Mouse (Mus musculus) bone marrow macrophage, adult 2 months (primary cell): ENCODE measurements at regions not wholly inside any gene's neighbourhood (a gene's known extent, or its start where the extent isn't known, plus 50 kb on each side); places are given as distances from the start of the nearest gene placed in this dataset.

Experiments
- CTCF ChIP-seq: IDR thresholded peaks from 2 replicates; pipeline ENCODE4 v1.5.1; 2012; ENCODE audit warnings: low read depth, mild to moderate bottlenecking, low read length, moderate library complexity
- POLR2A ChIP-seq: IDR thresholded peaks from 2 replicates; pipeline ENCODE4 v1.6.1; 2012; ENCODE audit warnings: mild to moderate bottlenecking, low read depth, low read length, borderline replicate concordance

DNA sequence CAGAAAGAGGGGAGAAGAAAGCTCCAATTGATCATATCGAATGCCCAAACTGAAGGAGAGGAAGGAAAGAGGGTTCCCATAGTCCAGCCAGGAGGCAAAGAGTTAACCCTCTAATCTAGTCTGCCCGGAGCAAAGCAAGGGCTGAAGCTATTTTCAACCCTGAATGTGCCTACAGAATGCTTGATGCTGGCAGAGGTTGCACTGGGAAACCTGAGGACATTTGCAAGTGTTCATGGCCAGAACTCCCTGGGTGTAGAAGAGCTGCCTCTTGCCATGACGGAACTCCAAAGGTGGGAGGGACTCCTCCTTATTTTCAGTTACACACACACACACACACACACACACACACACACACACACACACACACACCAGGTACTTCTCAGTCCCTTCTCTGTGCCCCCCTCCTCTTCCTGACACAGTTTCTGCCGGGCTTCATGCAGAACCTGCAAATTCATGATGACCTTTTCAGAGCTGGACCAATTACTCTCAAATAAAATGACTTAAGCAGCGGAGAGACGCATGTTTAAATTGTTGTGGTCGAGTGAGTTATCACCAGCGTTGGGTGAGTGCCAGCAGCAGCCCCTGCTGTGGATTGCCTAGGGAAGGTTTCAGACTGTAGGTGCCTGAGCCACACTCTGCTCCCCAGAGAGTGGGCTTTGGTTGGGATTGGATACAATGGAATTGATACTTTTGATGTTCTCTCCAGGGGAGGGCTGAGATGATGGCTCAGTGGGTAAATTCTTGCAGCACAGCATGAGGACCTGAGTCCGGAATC is 152.1 kb upstream of the Sdk2 start:
- TF ChIP-seq CTCF (no peak), POLR2A (no peak)
